Mouse (Mus musculus): ENCODE results near the gene Spint2. TPM values are rescaled to one million over a fixed set of nuclear protein-coding genes. Genes with fewer than 3 reads are reported as not detected.

Gene Spint2
- polyA plus RNA-seq, 1 experiment from 2014 or later: 84.8 TPM

GRCm38 (mm10) chr7:29231517-29231916 lies 50.2 kb downstream of the Spint2 start:
- peak; percentile 25; the same call in 1 of the 2 replicates for ATAC-seq
- Histone ChIP-seq H3K27ac (ENCODE audit: low read depth) (peak overlapping the region; percentile 60), H3K4me2 (ENCODE audit: low read depth, low read length) (peak overlapping the region; percentile 68), H3K9ac (replicated peaks) (peak overlapping the region; percentile 62), H3K9me3 (ENCODE audit: low read length) (no peaks in the 10 kb centered on the region), H3K4me1 (ENCODE audit: insufficient read depth) (0 out of 2 replicates have a peak, but pooled peaks cover 4% of the 10 kb centered on the region), H3K36me3 (replicated peaks; ENCODE audit: insufficient read depth, low read length) (no peaks in the 10 kb centered on the region), H3K4me3 (ENCODE audit: low read depth, low read length) (peak overlapping the region; percentile 52), H3K27me3 (ENCODE audit: insufficient read depth, low read length) (peaks cover 18% of the 10 kb centered on the region)
- WGBS (ENCODE audit: insufficient replicate concordance): 56% methylated on average over 3 of the region's 3 CpGs
- TF ChIP-seq CTCF (IDR thresholded peaks at IDR 0.05; ENCODE audit: low read depth) (no peak), EP300 (IDR thresholded peaks at IDR 0.05; ENCODE audit: low read depth) (no peak)
- no peak for DNase-seq

GRCm38 (mm10) chr7:29230560-29230959 lies 51.2 kb downstream of the Spint2 start:
- ATAC-seq (no peak), DNase-seq (no peak)
- H3K4me3 ChIP-seq (ENCODE audit: low read depth, low read length): no peak overlapping the region
- H3K4me2 ChIP-seq (ENCODE audit: low read depth, low read length): no peak overlapping the region
- TF ChIP-seq CTCF (IDR thresholded peaks at IDR 0.05; ENCODE audit: low read depth): no peak
- TF ChIP-seq EP300 (IDR thresholded peaks at IDR 0.05; ENCODE audit: low read depth): peak; percentile 44; the same call in 1 of the 2 replicates
- H3K9me3 ChIP-seq (ENCODE audit: low read length): no peaks in the 10 kb centered on the region
- peaks cover 4% of the 10 kb centered on the region; the same call in 1 of the 2 replicates for H3K4me1 ChIP-seq (ENCODE audit: insufficient read depth)
- H3K27ac ChIP-seq (ENCODE audit: low read depth): no peak overlapping the region
- no peak overlapping the region for H3K9ac ChIP-seq (replicated peaks)
- no peaks in the 10 kb centered on the region for H3K36me3 ChIP-seq (replicated peaks; ENCODE audit: insufficient read depth, low read length)
- H3K27me3 ChIP-seq (ENCODE audit: insufficient read depth, low read length): peaks cover 18% of the 10 kb centered on the region
- 31% methylated on average over 3 of the region's 3 CpGs for WGBS (ENCODE audit: insufficient replicate concordance)

GRCm38 (mm10) chr7:29228202-29228601 lies 53.5 kb downstream of the Spint2 start:
- no peaks in the 10 kb centered on the region for H3K36me3 ChIP-seq (replicated peaks; ENCODE audit: insufficient read depth, low read length)
- no peaks in the 10 kb centered on the region for H3K9me3 ChIP-seq (ENCODE audit: low read length)
- H3K4me2 ChIP-seq (ENCODE audit: low read depth, low read length): no peak overlapping the region
- no peak overlapping the region for H3K9ac ChIP-seq (replicated peaks)
- no peak overlapping the region for H3K4me3 ChIP-seq (ENCODE audit: low read depth, low read length)
- ATAC-seq (peak; percentile 31), DNase-seq (no peak)
- H3K4me1 ChIP-seq (ENCODE audit: insufficient read depth): peaks cover 4% of the 10 kb centered on the region; the same call in 1 of the 2 replicates
- 45% methylated on average over 4 of the region's 4 CpGs for WGBS (ENCODE audit: insufficient replicate concordance)
- peaks cover 18% of the 10 kb centered on the region for H3K27me3 ChIP-seq (ENCODE audit: insufficient read depth, low read length)
- 0 out of 2 replicates have a peak overlapping the region, but pooled peaks have one; percentile 40 for H3K27ac ChIP-seq (ENCODE audit: low read depth)
- TF ChIP-seq CTCF (IDR thresholded peaks at IDR 0.05; ENCODE audit: low read depth) (no peak), EP300 (IDR thresholded peaks at IDR 0.05; ENCODE audit: low read depth) (no peak)

GRCm38 (mm10) chr7:29225520-29225919 lies 56.2 kb downstream of the Spint2 start:
- 80% methylated on average over 13 of the region's 13 CpGs for WGBS (ENCODE audit: insufficient replicate concordance)
- no peaks in the 10 kb centered on the region; the same call in 1 of the 2 replicates for H3K4me1 ChIP-seq (ENCODE audit: insufficient read depth)
- H3K27me3 ChIP-seq (ENCODE audit: insufficient read depth, low read length): 0 out of 2 replicates have a peak, but pooled peaks cover 1% of the 10 kb centered on the region
- no peaks in the 10 kb centered on the region for H3K36me3 ChIP-seq (replicated peaks; ENCODE audit: insufficient read depth, low read length)
- H3K27ac ChIP-seq (ENCODE audit: low read depth): no peak overlapping the region
- ATAC-seq: no peak
- H3K4me2 ChIP-seq (ENCODE audit: low read depth, low read length): no peak overlapping the region
- no peak overlapping the region for H3K4me3 ChIP-seq (ENCODE audit: low read depth, low read length)
- H3K9ac ChIP-seq (replicated peaks): no peak overlapping the region
- TF ChIP-seq CTCF (IDR thresholded peaks at IDR 0.05; ENCODE audit: low read depth) (no peak), EP300 (IDR thresholded peaks at IDR 0.05; ENCODE audit: low read depth) (no peak)
- DNase-seq: no peak
- no peaks in the 10 kb centered on the region for H3K9me3 ChIP-seq (ENCODE audit: low read length)

- Histone ChIP-seq H3K9me3 (ENCODE audit: low read length) (peaks cover 4% of the 10 kb centered on the region), H3K4me1 (ENCODE audit: insufficient read depth) (no peaks in the 10 kb centered on the region; the same call in 1 of the 2 replicates), H3K4me2 (ENCODE audit: low read depth, low read length) (no peak overlapping the region), H3K9ac (replicated peaks) (no peak overlapping the region), H3K27me3 (ENCODE audit: insufficient read depth, low read length) (no peaks in the 10 kb centered on the region), H3K27ac (ENCODE audit: low read depth) (no peak overlapping the region), H3K4me3 (ENCODE audit: low read depth, low read length) (no peak overlapping the region), H3K36me3 (replicated peaks; ENCODE audit: insufficient read depth, low read length) (no peaks in the 10 kb centered on the region)
- ATAC-seq: no peak
- TF ChIP-seq CTCF (IDR thresholded peaks at IDR 0.05; ENCODE audit: low read depth) (no peak), EP300 (IDR thresholded peaks at IDR 0.05; ENCODE audit: low read depth) (no peak)
- no peak for DNase-seq
- WGBS (ENCODE audit: insufficient replicate concordance): 30% methylated on average over 16 of the region's 16 CpGs
These were observed 56.8 kb downstream of the Spint2 start for GRCm38 (mm10) chr7:29224756-29225394.

- Histone ChIP-seq H3K27me3 (ENCODE audit: insufficient read depth, low read length) (no peaks in the 10 kb centered on the region), H3K9ac (replicated peaks) (no peak overlapping the region), H3K4me1 (ENCODE audit: insufficient read depth) (peaks cover 4% of the 10 kb centered on the region; the same call in 1 of the 2 replicates), H3K4me2 (ENCODE audit: low read depth, low read length) (no peak overlapping the region), H3K4me3 (ENCODE audit: low read depth, low read length) (no peak overlapping the region), H3K27ac (ENCODE audit: low read depth) (no peak overlapping the region), H3K9me3 (ENCODE audit: low read length) (peaks cover 24% of the 10 kb centered on the region), H3K36me3 (replicated peaks; ENCODE audit: insufficient read depth, low read length) (no peaks in the 10 kb centered on the region)
- WGBS (ENCODE audit: insufficient replicate concordance): 69% methylated on average over 15 of the region's 15 CpGs
- TF ChIP-seq EP300 (IDR thresholded peaks at IDR 0.05; ENCODE audit: low read depth) (no peak), CTCF (IDR thresholded peaks at IDR 0.05; ENCODE audit: low read depth) (no peak)
- no peak for DNase-seq
- no peak for ATAC-seq
These were observed 66.9 kb downstream of the Spint2 start for GRCm38 (mm10) chr7:29214846-29215245.
